Mouse (Mus musculus) urinary bladder, postnatal 14 days (tissue): ENCODE measurements around the gene Bcl2a1a.
"Not testable (repeated sequence)": the region's sequence is repeated elsewhere in the genome, so short reads cannot be mapped to it uniquely, and the experiment has no call there.

Experiments used
- DNase-seq: peaks from one replicate; pipeline ENCODE4 v3.0.0; 2021; ENCODE audit warnings: low spot score

The Bcl2a1a gene

DNA sequence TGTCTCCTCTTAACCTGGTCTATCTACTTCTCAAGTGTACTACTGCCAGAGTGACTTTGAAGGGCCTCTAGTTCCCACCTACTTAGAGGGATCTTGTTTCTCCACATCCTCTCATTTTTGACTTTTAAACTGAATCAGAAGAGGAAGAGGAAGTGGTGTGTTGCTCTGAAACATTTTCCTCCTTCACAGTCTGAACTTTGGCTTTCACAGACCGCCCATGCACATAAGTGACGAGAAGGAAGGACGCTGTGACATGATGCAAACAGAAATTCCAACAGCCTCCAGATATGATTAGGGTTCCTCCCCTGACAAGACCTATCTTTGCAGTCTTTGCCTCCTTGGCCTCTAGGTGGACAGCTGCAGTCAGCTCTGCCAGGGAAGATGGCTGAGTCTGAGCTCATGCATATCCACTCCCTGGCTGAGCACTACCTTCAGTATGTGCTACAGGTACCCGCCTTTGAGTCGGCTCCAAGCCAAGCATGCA lies at the start of gene Bcl2a1a:
TSS of gene Bcl2a1a (plus strand) at position 231 of the 484 bp plus-strand sequence.
- not testable (repeated sequence) for DNase-seq

GRCm38 (mm10) chr9:88916576-88916975 lies 40.1 kb upstream of the Bcl2a1a start:
- DNase-seq, result not testable (repeated sequence)

DNA sequence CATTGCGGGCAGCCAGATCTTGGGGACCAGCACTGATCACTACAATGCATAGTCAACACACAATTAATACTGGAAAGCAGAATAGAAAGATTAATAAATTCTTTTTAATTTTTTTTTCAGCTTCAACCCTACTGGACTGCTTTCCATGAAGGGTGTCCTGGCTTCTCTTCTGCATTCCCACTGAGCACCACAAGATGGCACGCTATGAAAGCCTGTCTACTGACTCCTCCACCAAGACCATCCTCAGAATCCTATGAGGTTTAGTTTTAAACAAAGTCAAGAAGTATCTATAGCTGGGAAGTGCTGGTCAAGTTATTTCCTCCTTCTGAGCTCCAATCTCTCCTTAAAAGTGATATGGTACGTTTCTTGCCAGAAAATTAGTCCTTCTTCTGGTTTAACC lies 18.4 kb upstream of the Bcl2a1a start:
- DNase-seq, result peak; percentile 5

- not testable (repeated sequence) for DNase-seq
Measured at GRCm38 (mm10) chr9:88951466-88951865, 5.2 kb upstream of the Bcl2a1a start.

DNA sequence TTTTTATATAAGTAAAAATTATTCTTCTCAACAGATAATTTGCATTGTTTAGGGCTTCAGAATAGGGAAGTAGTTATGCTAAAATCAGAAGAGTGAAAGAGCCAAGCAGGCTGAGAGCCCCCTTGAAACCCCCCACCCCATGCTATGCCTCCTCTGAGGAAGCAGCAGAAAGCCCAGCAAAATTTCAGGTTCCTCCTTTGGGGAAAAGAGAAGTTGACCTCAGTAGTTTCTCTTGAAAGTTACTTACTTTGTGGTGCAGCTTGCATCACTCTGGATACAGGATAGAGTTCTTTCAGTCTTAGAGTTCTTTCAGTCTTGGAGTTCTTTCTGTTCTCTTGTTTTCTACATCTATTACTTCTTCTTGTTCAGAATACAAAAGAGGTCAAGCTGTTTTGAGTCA lies 3.5 kb upstream of the Bcl2a1a start:
- DNase-seq, result not testable (repeated sequence)

DNA sequence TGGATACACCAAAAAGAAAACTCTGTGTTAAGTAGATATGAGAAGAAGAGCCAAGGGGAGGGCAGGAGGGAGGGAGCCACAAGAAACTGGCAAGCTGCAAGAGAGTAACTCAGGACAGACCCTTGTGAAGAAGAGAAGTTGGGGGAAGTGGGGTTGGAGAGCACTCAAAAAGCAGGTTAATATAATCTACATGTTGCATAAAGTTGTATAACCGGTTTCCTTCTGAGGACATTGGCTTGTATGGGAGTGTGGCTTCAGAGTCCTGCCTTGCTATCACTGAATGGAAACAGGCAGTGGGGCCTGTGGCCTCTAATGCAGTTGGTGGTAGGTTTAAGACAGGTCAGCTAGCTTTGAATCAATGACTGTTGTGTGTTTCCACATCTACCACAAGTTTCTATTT lies 1.5 kb upstream of the Bcl2a1a start:
- DNase-seq, result not testable (repeated sequence)

DNA sequence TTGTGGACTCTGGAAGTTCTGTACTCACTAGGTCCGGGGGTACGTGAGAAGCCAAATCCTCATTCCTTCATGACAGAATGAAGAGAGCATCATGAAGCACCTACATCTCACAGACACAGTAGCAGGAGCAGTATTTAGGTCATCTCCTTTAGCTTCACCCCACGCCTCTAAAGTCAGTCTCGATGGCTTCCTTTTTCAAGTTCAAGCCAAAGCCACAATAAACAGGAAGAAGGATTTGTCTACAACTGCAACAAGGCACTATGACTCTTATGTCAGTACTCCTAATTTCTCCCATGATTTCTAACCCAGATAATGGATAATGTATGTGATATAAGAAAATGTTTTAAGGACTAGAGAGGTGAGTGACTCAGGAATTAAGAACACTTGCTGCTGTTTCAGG lies 665 bp upstream of the Bcl2a1a start:
- DNase-seq, result not testable (repeated sequence)

DNA sequence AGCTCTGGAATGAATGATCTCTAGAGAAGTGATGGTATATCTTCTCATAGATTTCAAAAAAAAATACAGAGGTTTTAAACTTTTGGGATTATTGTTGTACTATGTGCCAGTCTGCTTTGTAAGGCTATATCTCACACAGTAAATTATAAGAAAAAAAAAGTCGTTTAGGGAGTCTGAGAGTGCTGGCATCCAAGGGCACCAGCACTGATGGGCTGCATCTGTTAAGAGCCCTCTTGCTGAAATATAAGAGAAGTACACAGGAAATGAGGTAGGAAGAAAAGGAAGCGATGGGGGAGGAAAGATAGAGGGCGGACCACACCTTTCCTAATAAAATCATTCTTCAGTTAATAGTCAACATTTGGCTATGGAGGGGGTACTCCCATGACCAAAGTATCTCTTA lies 2.2 kb downstream of the Bcl2a1a start:
- DNase-seq, result no peak

DNA sequence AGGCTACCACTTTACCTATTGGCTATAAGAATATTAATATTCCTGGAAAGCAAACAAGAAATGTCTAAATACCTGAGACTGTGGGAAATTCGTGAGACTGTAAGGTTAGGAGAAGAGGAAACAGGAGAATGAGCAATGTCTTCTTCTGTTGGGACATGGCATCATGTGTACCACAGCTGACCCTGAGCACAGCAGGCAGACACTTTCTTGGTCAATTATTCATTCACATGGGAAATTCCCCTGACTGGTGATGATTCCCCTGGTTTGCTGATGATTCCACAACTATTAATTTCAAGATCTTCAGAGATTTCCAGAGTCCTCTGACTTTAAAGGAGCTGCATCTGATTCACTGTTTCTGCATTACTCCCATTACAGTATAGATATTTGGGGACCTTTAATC lies 3.3 kb downstream of the Bcl2a1a start:
- not testable (repeated sequence) for DNase-seq

DNA sequence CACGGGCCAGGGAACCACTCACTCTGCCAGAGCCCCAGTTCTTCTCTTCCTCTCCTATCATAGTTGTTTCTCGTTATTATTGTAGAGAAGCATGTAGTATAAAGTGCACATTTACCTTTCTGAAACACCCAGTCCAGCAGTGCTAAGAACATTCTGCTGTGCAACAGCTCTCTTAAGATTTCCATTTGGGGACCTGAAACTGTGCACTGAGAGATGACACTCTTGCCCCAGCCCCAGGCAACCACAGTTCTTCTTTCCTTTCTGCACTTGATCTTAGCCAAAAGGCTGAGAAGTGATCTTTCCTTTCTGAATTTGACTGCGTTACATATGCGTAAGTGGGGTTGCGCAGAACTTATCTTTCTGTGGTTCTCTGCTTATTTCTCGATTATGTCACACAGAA lies 9.8 kb downstream of the Bcl2a1a start:
- DNase-seq, result not testable (repeated sequence)

DNA sequence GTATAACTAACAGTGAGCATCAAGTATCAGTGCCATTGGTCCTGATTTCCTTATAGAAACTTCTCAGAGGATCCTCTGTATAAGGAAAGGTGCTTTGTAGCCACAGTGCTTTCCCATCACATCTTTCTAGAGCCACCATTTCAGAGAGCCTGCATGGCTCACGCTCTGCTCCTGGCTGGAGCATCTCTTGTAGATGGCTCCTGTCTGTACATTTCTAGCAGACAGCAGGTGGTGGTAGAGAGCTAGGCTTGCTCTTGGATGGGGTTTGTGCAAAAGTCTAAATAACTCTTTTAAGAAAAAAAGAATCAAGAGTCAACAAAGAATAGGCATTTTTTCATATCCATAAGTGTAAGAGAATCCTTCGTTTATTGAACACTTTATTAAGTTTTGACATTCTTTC lies 12.8 kb downstream of the Bcl2a1a start:
- DNase-seq, result not testable (repeated sequence)

GRCm38 (mm10) chr9:88976875-88977274 lies 20.2 kb downstream of the Bcl2a1a start:
- DNase-seq, result not testable (repeated sequence)

DNA sequence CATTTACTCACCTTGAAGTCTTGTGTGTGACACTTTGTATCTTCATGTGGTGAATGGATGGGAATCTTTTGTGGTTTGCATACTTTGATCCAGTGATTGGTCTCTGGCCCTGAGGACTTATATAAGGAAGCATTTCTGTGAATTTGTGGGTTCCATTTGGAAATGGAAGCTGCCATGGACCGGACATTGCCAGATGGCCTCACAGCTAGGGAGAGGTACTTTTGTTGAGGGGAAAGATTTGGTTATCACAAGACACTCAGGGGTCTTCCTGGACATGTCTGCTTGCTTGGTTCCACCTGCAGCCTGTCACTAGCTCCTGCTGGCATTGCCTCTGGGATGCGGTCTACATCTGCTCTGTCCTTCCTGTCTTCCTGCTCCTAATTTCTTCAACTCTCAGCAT lies 23.1 kb downstream of the Bcl2a1a start:
- not testable (repeated sequence) for DNase-seq

- peak; percentile 10 for DNase-seq
Measured at GRCm38 (mm10) chr9:89001541-89001940, 44.8 kb downstream of the Bcl2a1a start.
